Comparison of ENCODE assay signal across 10 mouse cellular contexts in genomic region chr1:43902855-43903254, GRCm38 (mm10). TPM values are rescaled to one million over a fixed set of nuclear protein-coding genes. Genes with fewer than 3 reads are reported as not detected.
A peak's percentile ranks its signal among the peaks of the same experiment; 100 is the strongest.
DNase-seq lines count a peak whose midpoint lies in the region; ATAC-seq and TF ChIP-seq lines count a peak whose summit lies in the region.
"Had no signal": no experiment of that assay in that cellular context is flagged by ENCODE, and none has a peak within 500 bp of the region (broad histone marks: within the 10 kb centered on the region; RNA-seq: fewer than 3 reads in every experiment).

No protein-coding gene starts in this region.

- H3K9me3 ChIP-seq in forebrain, embryonic 14.5 days (replicated peaks; ENCODE audit: control insufficient read depth, low read length), result no peaks in the 10 kb centered on the region
- no peaks in the 10 kb centered on the region for H3K9me3 ChIP-seq in forebrain, embryonic 15.5 days
- H3K9me3 ChIP-seq in lung, embryonic 14.5 days (ENCODE audit: low read depth, low read length), result no peaks in the 10 kb centered on the region

- peaks cover 5% of the 10 kb centered on the region; the same call in 1 of the 2 replicates for H3K4me1 ChIP-seq in forebrain, embryonic 14.5 days (ENCODE audit: control insufficient read depth, insufficient read depth, low read length)
- H3K4me1 ChIP-seq in forebrain, embryonic 15.5 days, result peaks cover 6% of the 10 kb centered on the region
- no peaks in the 10 kb centered on the region for H3K4me1 ChIP-seq in lung, embryonic 14.5 days (ENCODE audit: insufficient read depth)

- TF ChIP-seq CTCF in lung, embryonic 14.5 days (IDR thresholded peaks at IDR 0.05; ENCODE audit: low read depth), result peak; percentile 61

- ATAC-seq in forebrain, embryonic 14.5 days, result no peak; the same call in 1 of the 2 replicates
- ATAC-seq in forebrain, embryonic 15.5 days (replicated peaks), result no peak
- no peak for ATAC-seq in lung, embryonic 14.5 days (ENCODE audit: insufficient read depth)
- peak; percentile 73 for ATAC-seq in common myeloid progenitor, adult 5-6 weeks (replicated peaks; ENCODE audit: low read depth, poor library complexity, severe bottlenecking)
- ATAC-seq in monocyte, adult 5-6 weeks (replicated peaks; ENCODE audit: insufficient number of reproducible peaks, low FRiP score, low TSS enrichment, poor library complexity, severe bottlenecking), result peak; percentile 40

- no peak overlapping the region for H3K4me2 ChIP-seq in forebrain, embryonic 14.5 days (ENCODE audit: low read length)
- H3K4me2 ChIP-seq in forebrain, embryonic 15.5 days (replicated peaks), result no peak overlapping the region
- H3K4me2 ChIP-seq in lung, embryonic 14.5 days, result no peak overlapping the region

- H3K27me3 ChIP-seq in forebrain, embryonic 14.5 days (replicated peaks; ENCODE audit: control insufficient read depth, insufficient read depth, low read length), result no peaks in the 10 kb centered on the region
- no peaks in the 10 kb centered on the region for H3K27me3 ChIP-seq in forebrain, embryonic 15.5 days
- no peaks in the 10 kb centered on the region for H3K27me3 ChIP-seq in lung, embryonic 14.5 days (ENCODE audit: insufficient read depth, low read length)

- DNase-seq in forebrain, embryonic 14.5 days (ENCODE audit: low spot score), result peak; percentile 26
- peak; percentile 52 for DNase-seq in lung, embryonic 14.5 days
- DNase-seq in lung, postnatal 14 days, result no peak
- no peak for DNase-seq in right cerebral cortex, postnatal 14 days
- no peak for DNase-seq in heart, postnatal 25 days (ENCODE audit: low spot score)
- DNase-seq: cerebellum, postnatal 10 days had no signal

- H3K27ac ChIP-seq in forebrain, embryonic 14.5 days (ENCODE audit: low read depth, low read length), result no peak overlapping the region
- no peak overlapping the region for H3K27ac ChIP-seq in forebrain, embryonic 15.5 days (replicated peaks)
- no peak overlapping the region for H3K27ac ChIP-seq in lung, embryonic 14.5 days (ENCODE audit: low read depth)

- 69% methylated on average over 4 of the region's 4 CpGs for WGBS in forebrain, embryonic 14.5 days
- WGBS in forebrain, embryonic 15.5 days, result 67% methylated on average over 4 of the region's 4 CpGs
- 61% methylated on average over 4 of the region's 4 CpGs for WGBS in lung, embryonic 14.5 days

- intact Hi-C loops in heart, postnatal 25 days (cut with DNase I), result loop anchor here (2.0 to 5.0 kb wide), 2 partner anchors 138 to 159 kb away; partner anchors contain the start of gene Gm8251

- H3K36me3 ChIP-seq in forebrain, embryonic 14.5 days (ENCODE audit: control insufficient read depth, insufficient read depth, low read length), result no peaks in the 10 kb centered on the region
- no peaks in the 10 kb centered on the region for H3K36me3 ChIP-seq in forebrain, embryonic 15.5 days
- H3K36me3 ChIP-seq in lung, embryonic 14.5 days (ENCODE audit: insufficient read depth), result no peaks in the 10 kb centered on the region

- no peak overlapping the region for H3K9ac ChIP-seq in forebrain, embryonic 14.5 days (ENCODE audit: low read length)
- H3K9ac ChIP-seq in forebrain, embryonic 15.5 days (replicated peaks), result no peak overlapping the region
- no peak overlapping the region for H3K9ac ChIP-seq in lung, embryonic 14.5 days

- no peak overlapping the region for H3K4me3 ChIP-seq in forebrain, embryonic 14.5 days (ENCODE audit: low read depth, low read length)
- no peak overlapping the region for H3K4me3 ChIP-seq in forebrain, embryonic 15.5 days
- no peak overlapping the region for H3K4me3 ChIP-seq in lung, embryonic 14.5 days (ENCODE audit: low read depth, low read length)
- H3K4me3 ChIP-seq: myocyte had no signal

RNA-seq across cellular contexts. Expression of gene Tpp2, which starts 30.6 kb away (rescaled TPM):
- polyA plus RNA-seq in forebrain, embryonic 14.5 days (2014; fragmentation: Nextera tagmentation; extraction: Ambion mirVana), result 45.1 and 53.3 TPM in 2 replicates
- 55.4 and 61.2 TPM in 2 replicates for polyA plus RNA-seq in forebrain, embryonic 15.5 days (2015; fragmentation: Nextera tagmentation; extraction: Ambion mirVana)
- 63.2 and 69.5 TPM in 2 replicates for polyA plus RNA-seq in lung, embryonic 14.5 days (2014; fragmentation: Nextera tagmentation; extraction: Ambion mirVana)
- total RNA-seq in common myeloid progenitor, adult 5-6 weeks (2017), result 113 and 127 TPM in 2 replicates
- total RNA-seq in monocyte, adult 5-6 weeks (2017), result 149 to 236 TPM (median 155 TPM) in 3 replicates
- 10 to 100 TPM; 41.5 to 44.2 TPM for total RNA-seq in heart, postnatal 25 days (2021)

Comparison
In these comparisons a context has a peak if more than half of its experiments do, and no peak if none do; other contexts are left out.
1. DNase-seq: peak in forebrain, embryonic 14.5 days (single experiment) and lung, embryonic 14.5 days (single experiment); none in lung, postnatal 14 days (single experiment), right cerebral cortex, postnatal 14 days (single experiment) and heart, postnatal 25 days (single experiment).
2. ATAC-seq: peak in common myeloid progenitor, adult 5-6 weeks (single experiment) and monocyte, adult 5-6 weeks (single experiment); none in forebrain, embryonic 14.5 days (single experiment), forebrain, embryonic 15.5 days (single experiment) and lung, embryonic 14.5 days (single experiment).